Mouse (Mus musculus) lung, adult 2 months (tissue): ENCODE results near the gene Fat2. TPM values are rescaled to one million over a fixed set of nuclear protein-coding genes. Genes with fewer than 3 reads are reported as not detected.

ENCODE experiments used
- DNase-seq: peaks from one replicate; pipeline ENCODE4 v3.0.0; 2022
- H3K4me1 ChIP-seq: fragments of 200-500 bp; 2 replicates; pipeline ENCODE4 v1.6.1; 2011; ENCODE audit warnings: low read length; ENCODE audit not compliant: control insufficient read depth, insufficient read depth
- H3K4me3 ChIP-seq: fragments of 200-500 bp; replicated peaks from 2 replicates; pipeline ENCODE3; 2011; ENCODE audit warnings: low read depth, mild to moderate bottlenecking, control low read depth, low read length; ENCODE audit errors: extremely low read depth
- CTCF ChIP-seq: fragments of 200-500 bp; IDR thresholded peaks from 2 replicates; pipeline ENCODE4 v1.5.1; 2011; ENCODE audit warnings: mild to moderate bottlenecking, low read length, control low read depth; ENCODE audit not compliant: insufficient read depth
- POLR2A ChIP-seq: fragments of 200-500 bp; IDR thresholded peaks from 2 replicates; pipeline ENCODE4 v1.6.1; 2011; ENCODE audit warnings: low read depth, mild to moderate bottlenecking, control low read depth, low read length, borderline replicate concordance; ENCODE audit errors: extremely low read depth
- WGBS: fragments of 180-500 bp; shearing (Covaris S2); methylation state at CpG from one replicate; pipeline ENCODE4 v1.1.7; 2018; 5-methylcytosine and 5-hydroxymethylcytosine counted together
- polyA plus RNA-seq: library from polyadenylated mRNA; depleted of rRNA; stranded (reverse); fragments of >200 nt; gene quantifications from 2 replicates; pipeline ENCODE4 v1.2.3, GENCODE M21; 2012

The Fat2 gene
- polyA plus RNA-seq, 1 experiment, result 1.4 TPM

DNA sequence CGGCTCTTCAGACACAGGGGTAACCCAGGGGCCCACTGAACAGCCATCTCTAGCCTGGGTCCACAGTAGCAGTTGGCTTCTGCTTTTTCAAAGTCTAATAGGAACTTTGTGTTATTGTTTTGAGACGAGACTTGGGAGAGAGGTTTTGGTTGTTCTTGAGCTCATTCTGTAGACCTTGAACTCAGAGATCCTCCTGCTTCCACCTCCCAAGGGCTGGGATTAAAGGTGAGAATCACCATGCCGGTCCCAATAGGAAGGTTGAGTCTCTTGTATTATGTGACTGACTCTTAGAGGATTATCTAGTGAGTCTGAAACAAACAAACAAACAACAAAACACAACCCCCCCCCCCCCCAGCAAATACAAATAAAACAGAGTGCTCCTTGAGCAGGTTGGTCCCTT lies 117.9 kb downstream of the Fat2 start:
- DNase-seq, result no peak
- 88% methylated on average over 3 of the region's 3 CpGs for WGBS
- no peak for TF ChIP-seq CTCF
- TF ChIP-seq POLR2A, result no peak
- H3K4me3 ChIP-seq, result no peak overlapping the region
- H3K4me1 ChIP-seq, result peaks cover 6% of the 10 kb centered on the region; the same call in 1 of the 2 replicates

DNA sequence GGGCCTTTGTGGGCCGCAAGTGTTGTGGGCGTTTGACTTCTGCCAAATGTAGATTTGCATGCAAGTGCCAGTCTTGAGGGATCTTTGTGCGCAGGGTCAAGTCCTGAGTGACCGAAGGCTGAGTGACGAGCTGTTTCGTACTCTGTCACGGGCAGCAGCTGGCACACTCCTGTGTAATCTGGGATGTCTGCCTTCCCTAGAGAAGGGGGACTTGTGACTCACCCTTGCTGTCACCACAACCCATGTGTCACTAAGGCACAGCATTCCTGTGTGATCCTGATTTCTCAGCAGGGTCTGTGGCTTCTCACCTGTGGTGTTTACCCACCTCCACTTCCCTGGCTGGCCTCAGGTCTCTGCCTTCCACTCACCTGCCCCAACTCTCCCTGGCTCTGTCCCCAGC lies 118.5 kb downstream of the Fat2 start:
- peaks cover 6% of the 10 kb centered on the region; the same call in 1 of the 2 replicates for H3K4me1 ChIP-seq
- WGBS, result 91% methylated on average over 7 of the region's 7 CpGs
- TF ChIP-seq CTCF, result no peak
- H3K4me3 ChIP-seq, result no peak overlapping the region
- no peak for DNase-seq

DNA sequence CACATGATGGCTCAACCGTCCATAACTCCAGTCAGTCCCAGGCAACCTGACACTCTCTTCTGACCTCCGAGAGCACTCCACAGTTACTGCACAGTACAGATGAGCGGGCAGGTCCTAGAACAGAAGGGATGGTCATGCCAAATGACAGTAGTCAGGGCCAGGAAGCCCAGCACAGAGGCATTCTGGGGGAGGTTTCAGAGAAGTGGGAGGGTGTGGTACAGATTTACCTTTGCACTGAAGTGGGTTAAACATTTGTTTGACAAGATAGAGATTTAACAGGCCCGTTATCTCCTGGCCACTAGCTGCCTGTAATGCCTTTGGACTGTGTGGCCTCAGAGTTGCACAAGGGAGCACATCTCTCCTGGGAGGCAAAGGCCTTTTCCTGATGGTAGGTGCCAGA lies 118.9 kb downstream of the Fat2 start:
- H3K4me1 ChIP-seq, result peaks cover 6% of the 10 kb centered on the region; the same call in 1 of the 2 replicates
- no peak for TF ChIP-seq POLR2A
- TF ChIP-seq CTCF, result no peak
- WGBS, result 81% methylated on average over 4 of the region's 4 CpGs
- no peak for DNase-seq
- H3K4me3 ChIP-seq, result no peak overlapping the region

DNA sequence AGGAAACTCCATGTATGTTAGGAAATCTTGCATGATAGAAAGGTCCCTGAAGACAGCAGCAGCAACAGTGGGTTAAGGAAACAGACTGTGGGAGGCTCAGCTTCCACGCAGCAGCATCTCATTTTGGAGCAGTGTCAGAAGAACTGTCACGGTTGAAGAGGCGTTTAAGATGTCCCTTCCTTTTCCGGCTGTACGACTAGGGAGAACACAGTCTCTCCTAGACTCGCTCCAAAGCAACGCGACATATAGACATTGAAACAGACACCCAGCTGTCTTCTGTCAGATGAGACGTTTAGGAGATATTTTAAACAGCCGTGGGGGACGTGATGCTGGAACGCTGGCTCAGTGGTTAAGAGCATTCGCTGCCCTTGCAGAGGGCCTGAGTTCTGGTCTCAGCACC lies 119.5 kb downstream of the Fat2 start:
- no peak for TF ChIP-seq POLR2A
- TF ChIP-seq CTCF, result no peak
- DNase-seq, result no peak
- Histone ChIP-seq H3K4me3 (no peak overlapping the region), H3K4me1 (peaks cover 6% of the 10 kb centered on the region; the same call in 1 of the 2 replicates)
- WGBS, result 74% methylated on average over 13 of the region's 13 CpGs

DNA sequence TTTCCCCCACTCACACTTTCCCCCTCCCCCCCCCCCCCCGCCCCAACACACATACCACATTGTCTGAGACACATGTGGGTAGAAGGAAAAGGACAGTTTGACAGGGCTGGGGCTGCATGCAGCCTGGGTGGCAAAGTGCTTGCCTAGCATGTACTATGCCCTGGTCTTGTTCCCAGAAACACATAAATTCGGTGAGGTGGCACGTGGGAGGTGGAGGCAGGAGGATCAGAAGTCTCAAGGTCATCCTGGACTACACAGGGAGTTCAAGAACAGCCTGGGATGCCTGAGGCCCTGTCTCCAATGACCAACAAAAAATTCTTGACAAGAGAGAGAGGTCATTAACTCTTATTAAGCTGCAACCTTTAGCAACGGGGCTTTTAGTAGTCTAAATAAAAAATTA lies 120.3 kb downstream of the Fat2 start:
- no peak for TF ChIP-seq POLR2A
- no peak for TF ChIP-seq CTCF
- Histone ChIP-seq H3K4me3 (no peak overlapping the region), H3K4me1 (peaks cover 6% of the 10 kb centered on the region; the same call in 1 of the 2 replicates)
- no peak for DNase-seq
- WGBS, result 78% methylated on average over 4 of the region's 4 CpGs

DNA sequence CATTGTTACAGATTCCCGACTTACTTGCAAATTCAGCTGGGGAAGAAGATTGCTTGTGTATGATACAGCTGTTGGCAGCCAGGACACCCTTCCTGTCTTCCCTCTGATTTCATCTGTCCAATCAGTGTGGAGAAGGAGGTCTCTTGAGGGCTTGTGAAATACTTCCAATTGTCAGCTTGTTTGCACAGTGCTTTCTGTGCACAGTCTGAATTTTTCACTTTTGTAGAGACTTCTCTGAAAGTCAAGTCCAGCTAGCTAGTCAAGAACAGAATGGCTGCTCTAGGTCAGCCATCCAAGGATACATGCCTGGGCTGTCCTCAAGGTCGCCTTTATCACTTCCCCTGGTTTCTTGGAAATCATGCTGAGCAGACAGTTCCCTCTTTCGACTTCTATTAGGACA lies 121.4 kb downstream of the Fat2 start:
- no peak for TF ChIP-seq POLR2A
- TF ChIP-seq CTCF, result no peak
- peaks cover 6% of the 10 kb centered on the region; the same call in 1 of the 2 replicates for H3K4me1 ChIP-seq
- no peak overlapping the region for H3K4me3 ChIP-seq
- 48% methylated on average over 3 of the region's 3 CpGs for whole genome bisulfite sequencing
- no peak for DNase-seq

DNA sequence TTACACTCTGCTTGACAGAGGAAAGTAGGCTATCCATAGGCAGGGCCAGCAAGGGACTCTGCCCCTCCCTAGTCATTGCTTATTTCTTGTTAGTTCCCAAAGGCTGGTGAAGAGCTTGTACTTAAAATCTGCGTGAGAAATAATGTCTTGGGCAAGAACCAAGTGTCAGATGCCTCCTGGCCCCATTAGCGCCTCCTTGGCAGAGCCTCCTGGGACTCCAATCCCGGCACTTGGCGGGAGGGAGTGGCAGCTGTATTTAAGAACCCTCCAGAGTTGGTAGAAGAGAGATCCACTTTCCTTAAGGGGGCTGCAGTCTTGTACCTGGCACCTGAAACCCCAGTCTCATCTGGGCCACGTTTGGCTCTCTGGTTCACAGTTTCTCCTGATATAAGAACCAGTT lies 122.2 kb downstream of the Fat2 start:
- TF ChIP-seq POLR2A, result no peak
- no peak for TF ChIP-seq CTCF
- DNase-seq, result no peak
- Histone ChIP-seq H3K4me3 (no peak overlapping the region), H3K4me1 (peaks cover 6% of the 10 kb centered on the region; the same call in 1 of the 2 replicates)
- WGBS, result 52% methylated on average over 5 of the region's 5 CpGs

DNA sequence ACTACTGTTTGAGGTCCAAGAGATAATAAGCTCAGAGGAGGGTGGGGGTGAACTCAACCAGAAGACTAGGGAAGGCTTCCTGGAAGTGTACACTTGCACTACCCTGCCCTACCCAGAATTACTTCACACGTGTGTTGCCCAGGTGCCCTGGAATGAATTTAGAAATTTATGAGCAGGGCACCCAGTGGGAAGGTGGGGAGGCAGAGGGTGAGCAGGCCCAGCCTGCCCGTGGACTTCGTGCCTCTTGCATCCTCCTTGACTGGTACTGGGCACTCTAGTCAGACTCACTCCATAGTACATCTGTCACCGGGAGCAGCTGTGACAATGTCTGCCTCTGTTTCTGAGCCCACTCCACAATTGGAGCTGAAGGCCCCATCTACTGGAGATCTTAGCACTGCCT lies 122.8 kb downstream of the Fat2 start:
- TF ChIP-seq CTCF (no peak), POLR2A (no peak)
- no peak for DNase-seq
- H3K4me1 ChIP-seq, result peaks cover 6% of the 10 kb centered on the region; the same call in 1 of the 2 replicates
- no peak overlapping the region for H3K4me3 ChIP-seq
- 89% methylated on average over 4 of the region's 4 CpGs for WGBS

DNA sequence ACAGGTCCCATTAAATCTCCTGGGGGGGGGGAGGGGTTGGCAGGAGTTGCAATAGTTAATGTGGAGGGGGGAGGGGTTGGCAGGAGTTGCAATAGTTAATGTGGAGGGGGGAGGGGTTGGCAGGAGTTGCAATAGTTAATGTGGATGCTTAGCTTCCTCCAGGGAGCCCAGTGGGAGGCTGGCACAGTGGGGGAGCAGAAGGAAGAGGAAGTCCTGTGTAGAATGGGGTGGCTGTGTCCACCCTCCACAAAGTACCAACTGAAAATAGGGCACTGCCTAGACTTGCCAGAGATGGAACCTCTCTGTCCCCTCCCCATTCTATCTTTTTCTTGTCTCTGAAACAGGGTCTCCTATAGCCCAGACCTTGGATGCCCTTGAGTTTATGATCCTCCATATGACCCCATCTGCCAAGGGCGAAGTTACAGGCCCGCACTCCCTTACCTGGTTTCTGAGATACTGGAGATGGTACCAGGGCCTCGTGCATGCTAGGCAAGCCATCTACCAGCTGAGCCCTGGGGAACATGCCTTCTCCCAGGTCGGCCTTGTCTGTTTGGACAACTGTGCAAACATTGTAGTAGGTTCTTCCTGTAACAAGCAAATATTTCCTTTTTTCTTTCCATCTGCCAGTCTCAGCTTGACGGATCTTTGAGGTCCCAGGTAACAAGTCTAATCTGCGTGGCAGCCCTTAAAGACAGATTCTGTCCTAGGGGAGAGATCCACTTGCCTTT lies 126.6 kb downstream of the Fat2 start:
- H3K4me1 ChIP-seq, result peaks cover 3% of the 10 kb centered on the region; the same call in 1 of the 2 replicates
- no peak for TF ChIP-seq POLR2A
- TF ChIP-seq CTCF, result no peak
- WGBS, result 59% methylated on average over 6 of the region's 6 CpGs
- DNase-seq, result no peak
- no peak overlapping the region for H3K4me3 ChIP-seq

DNA sequence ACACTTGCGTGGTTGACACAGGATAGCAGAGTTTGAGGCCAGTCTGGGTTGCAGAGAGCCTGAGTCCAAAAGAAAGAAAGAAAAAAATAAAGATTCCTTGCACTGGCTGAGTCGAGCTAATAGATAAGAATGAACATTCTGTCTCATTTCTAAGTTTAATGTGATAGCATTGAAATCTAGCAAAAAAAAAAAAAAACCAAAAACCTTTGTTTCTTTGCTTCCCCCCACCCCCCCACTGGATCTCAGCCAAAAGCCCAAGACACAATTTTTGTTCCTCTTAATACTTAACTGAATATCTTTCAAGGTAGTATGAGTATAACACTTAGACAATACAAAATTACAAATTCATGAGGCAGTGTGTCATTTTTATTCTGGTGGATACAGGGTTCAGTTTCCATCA lies 127.3 kb downstream of the Fat2 start:
- DNase-seq, result no peak
- Histone ChIP-seq H3K4me1 (no peaks in the 10 kb centered on the region; the same call in 1 of the 2 replicates), H3K4me3 (no peak overlapping the region)
- 73% methylated on average over 2 of the region's 2 CpGs for WGBS
- TF ChIP-seq CTCF (no peak), POLR2A (no peak)
